ENCODE assay signal across 9 mouse cellular contexts in the genomic region with DNA sequence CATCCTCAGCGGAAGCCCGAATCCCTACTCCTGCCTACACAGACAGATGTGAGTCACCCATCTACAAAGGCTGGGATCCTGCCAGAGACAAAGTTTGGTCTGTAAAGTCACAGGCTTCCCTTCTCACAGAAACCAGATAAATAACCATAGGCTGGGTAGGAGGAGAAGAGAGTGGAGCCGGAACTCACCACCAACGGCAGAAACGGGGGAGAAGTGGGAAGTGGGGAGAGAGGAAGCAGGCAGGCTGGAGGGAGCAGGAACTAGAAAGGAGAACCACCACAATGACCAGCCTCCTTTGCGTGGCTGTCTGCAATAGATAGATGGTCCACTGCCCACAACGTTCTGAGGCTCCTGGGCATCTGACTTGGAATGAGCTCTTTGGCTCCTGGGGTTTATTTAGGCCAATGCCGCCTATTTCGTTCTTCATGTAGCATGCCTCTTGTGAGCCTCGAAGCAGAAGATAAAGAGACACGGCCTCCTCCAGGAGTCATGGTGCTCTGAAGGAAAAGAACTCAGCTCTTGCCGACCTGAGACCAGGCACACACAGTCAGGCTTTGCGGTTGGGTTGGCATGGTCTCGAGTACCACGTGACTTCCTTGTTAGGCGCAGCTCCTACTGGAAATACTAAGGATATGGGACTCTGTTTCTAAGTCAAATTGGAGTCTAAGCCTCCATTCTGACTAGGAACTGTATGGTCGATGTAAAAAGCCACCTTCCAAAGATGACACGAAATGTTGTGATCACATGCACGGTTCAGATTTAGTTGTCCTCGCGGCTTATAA. TPM values are rescaled to one million over a fixed set of nuclear protein-coding genes. Genes with fewer than 3 reads are reported as not detected.
DNase-seq lines count a peak whose midpoint lies in the region; TF ChIP-seq lines count a peak whose summit lies in the region.
"Had no signal": no experiment of that assay in that cellular context is flagged by ENCODE, and none has a peak within 500 bp of the region (broad histone marks: within the 10 kb centered on the region; RNA-seq: fewer than 3 reads in every experiment).

No protein-coding gene starts in this region.

- peak overlapping the region; percentile 80 for H3K27ac ChIP-seq in left cerebral cortex, adult 2 months
- H3K27ac ChIP-seq: hindbrain, embryonic 10.5 days; neural tube, embryonic 12.5 days had no signal

- no peak overlapping the region for H3K4me3 ChIP-seq in lung, adult 2 months (replicated peaks; ENCODE audit: extremely low read depth, low read depth, low read length)
- H3K4me3 ChIP-seq in left cerebral cortex, adult 2 months: no peak overlapping the region
- H3K4me3 ChIP-seq: hindbrain, embryonic 10.5 days; neural tube, embryonic 12.5 days had no signal

- intact Hi-C loops in left cerebral cortex, adult 2 months (cut with DNase I): loop anchor here (1.0 kb wide), 3 partner anchors 16 to 76 kb away; partner anchors contain the start of gene Pak1

- 75% methylated on average over 21 of the region's 21 CpGs for WGBS in lung, adult 2 months

- DNase-seq in lung, adult 18-20 months: peak; percentile 25 to 44
- DNase-seq in lung, adult 2 months: no peak
- peak; percentile 66 for DNase-seq in adrenal gland, postnatal 10 days
- peak; percentile 48 to 65 for DNase-seq in left cerebral cortex, adult 2 months (ENCODE audit: extremely low spot score in 1 of 2, low spot score in 2 of 2)
- peak; percentile 70 to 73 for DNase-seq in right cerebral cortex, postnatal 36 days (ENCODE audit: low spot score in 2 of 2)
- no peak for DNase-seq in cerebellum, adult 11-12 months
- no peak for DNase-seq in urinary bladder, adult 2 months (ENCODE audit: low spot score)

- no peak for TF ChIP-seq POLR2A in lung, adult 2 months (IDR thresholded peaks at IDR 0.05; ENCODE audit: borderline replicate concordance, extremely low read depth, low read depth, low read length)

- TF ChIP-seq CTCF in lung, adult 2 months (IDR thresholded peaks at IDR 0.05; ENCODE audit: insufficient read depth, low read length): no peak
- TF ChIP-seq CTCF in left cerebral cortex, adult 2 months (IDR thresholded peaks at IDR 0.05): no peak

- no peaks in the 10 kb centered on the region for H3K4me1 ChIP-seq in lung, adult 2 months (ENCODE audit: control insufficient read depth, insufficient read depth, low read length)
- H3K4me1 ChIP-seq: hindbrain, embryonic 10.5 days; neural tube, embryonic 12.5 days had no signal

RNA-seq across cellular contexts. Expression of gene Pak1, which starts 23.0 kb away (rescaled TPM):
- polyA plus RNA-seq in lung, adult 2 months (2012; rRNA removed): 7.2 and 7.5 TPM in 2 replicates
- total RNA-seq in adrenal gland, postnatal 10 days (2021): 10 to 100 TPM; 17.7 to 20.7 TPM
- total RNA-seq in left cerebral cortex, adult 2 months (2021): 100 to 1,000 TPM; 414 to 463 TPM
- polyA plus RNA-seq in urinary bladder, adult 2 months (2012; rRNA removed): 14.6 and 19.2 TPM in 2 replicates

RNA-seq across cellular contexts. Expression of gene Aqp11, which starts 27.3 kb away (rescaled TPM):
- 5.0 and 5.4 TPM in 2 replicates for polyA plus RNA-seq in lung, adult 2 months (2012; rRNA removed)
- total RNA-seq in adrenal gland, postnatal 10 days (2021): 1 to 10 TPM; 6.5 to 6.9 TPM
- total RNA-seq in left cerebral cortex, adult 2 months (2021): 10 to 100 TPM; 22.3 to 23.6 TPM
- 3.0 and 3.9 TPM in 2 replicates for polyA plus RNA-seq in urinary bladder, adult 2 months (2012; rRNA removed)

Comparison
In these comparisons a context has a peak if more than half of its experiments do, and no peak if none do; other contexts are left out.
1. DNase-seq: peak in lung, adult 18-20 months (2 of 2), adrenal gland, postnatal 10 days (single experiment), left cerebral cortex, adult 2 months (2 of 2) and right cerebral cortex, postnatal 36 days (2 of 2); none in lung, adult 2 months (single experiment), cerebellum, adult 11-12 months (single experiment) and urinary bladder, adult 2 months (single experiment).
2. RNA of gene Pak1, which starts 23.0 kb away (total RNA-seq): 414 to 463 TPM in left cerebral cortex, adult 2 months; 17.7 to 20.7 TPM in adrenal gland, postnatal 10 days; every median in the first group is over 10 times any median in the second.